Mouse (Mus musculus): ENCODE measurements around the gene Cyp4v3.
"Not testable (repeated sequence)": the region's sequence is repeated elsewhere in the genome, so short reads cannot be mapped to it uniquely, and the experiment has no call there.

Cyp4v3 gene

GRCm38 (mm10) chr8:45332685-45333409, at the start of gene Cyp4v3:
TSS of gene Cyp4v3 (minus strand) at chr8:45333216.
- DNase-seq, result peak; percentile 56 to 68

GRCm38 (mm10) chr8:45381963-45382347, 48.9 kb upstream of the Cyp4v3 start, which contains the start of gene Fam149a:
TSS of gene Fam149a (minus strand) at chr8:45382291.
- DNase-seq, result peak; percentile 18 to 21

DNA sequence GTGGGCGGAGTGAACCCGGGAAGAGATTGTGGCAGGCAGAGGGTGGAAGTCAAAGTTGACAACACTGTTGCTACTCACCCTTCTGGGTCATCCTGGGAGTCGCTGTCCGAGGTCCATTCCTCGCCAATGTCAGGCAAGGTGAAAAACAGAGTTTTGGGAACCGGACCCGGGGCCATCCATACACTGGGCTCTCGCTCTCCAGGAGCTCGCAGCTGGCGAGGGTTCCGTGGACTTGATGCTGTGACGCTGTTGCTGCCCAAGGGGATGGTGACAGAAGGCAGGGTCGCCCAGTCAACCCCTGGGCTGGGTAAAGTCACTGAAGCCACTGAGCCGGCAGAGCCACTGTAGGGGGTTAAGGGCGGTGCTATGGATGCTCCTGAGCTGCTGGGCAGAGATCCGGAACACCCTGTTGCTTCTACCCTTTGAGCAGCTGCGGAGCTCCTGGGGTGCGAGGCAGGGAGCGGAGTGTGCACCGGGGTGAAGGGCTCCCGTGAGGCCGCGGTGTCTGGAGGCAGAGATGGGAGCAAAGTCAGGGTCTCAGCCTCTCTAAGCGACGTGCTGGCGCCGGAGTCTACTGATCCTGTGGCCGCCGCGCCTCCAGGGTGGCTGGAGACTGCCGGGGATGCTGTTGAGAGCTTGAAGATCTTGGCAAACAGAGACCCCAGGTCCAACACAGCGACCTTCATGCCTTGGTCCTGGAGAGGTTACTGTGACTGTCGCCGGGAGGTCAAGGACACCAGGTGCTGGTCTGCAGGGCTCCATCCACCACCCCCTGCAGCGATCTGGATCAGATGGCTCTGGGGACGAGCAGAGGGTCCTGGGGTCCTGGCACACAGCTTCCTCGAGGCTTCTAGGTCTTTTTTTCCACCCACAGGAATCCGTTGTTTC, 48.3 kb upstream of the Cyp4v3 start:
- peak; percentile 19 to 26 for DNase-seq

DNA sequence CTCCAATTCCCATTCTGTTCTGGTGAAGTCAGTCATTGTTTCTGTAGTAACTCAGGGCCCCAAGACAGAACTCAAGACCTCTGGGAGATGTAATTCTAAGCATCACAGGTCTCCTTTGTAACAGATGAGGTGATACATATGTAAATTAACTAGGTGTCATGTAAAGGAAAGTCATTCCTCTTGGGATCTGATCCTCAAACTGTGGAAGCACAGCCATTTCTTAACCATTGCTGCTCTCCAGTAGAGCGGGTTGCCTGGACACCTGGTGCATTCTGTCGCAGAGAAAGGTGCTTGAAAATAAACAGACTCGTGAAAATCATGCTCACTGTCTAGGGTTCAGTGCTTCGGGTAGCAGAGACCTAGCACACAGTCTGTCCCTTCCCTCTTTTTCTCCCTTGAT, 47.6 kb upstream of the Cyp4v3 start:
- DNase-seq, result no peak

- no peak for DNase-seq
Measured at GRCm38 (mm10) chr8:45374071-45374470, 41.1 kb upstream of the Cyp4v3 start.

- DNase-seq, result no peak
Measured at GRCm38 (mm10) chr8:45367154-45367553, 34.1 kb upstream of the Cyp4v3 start.

DNA sequence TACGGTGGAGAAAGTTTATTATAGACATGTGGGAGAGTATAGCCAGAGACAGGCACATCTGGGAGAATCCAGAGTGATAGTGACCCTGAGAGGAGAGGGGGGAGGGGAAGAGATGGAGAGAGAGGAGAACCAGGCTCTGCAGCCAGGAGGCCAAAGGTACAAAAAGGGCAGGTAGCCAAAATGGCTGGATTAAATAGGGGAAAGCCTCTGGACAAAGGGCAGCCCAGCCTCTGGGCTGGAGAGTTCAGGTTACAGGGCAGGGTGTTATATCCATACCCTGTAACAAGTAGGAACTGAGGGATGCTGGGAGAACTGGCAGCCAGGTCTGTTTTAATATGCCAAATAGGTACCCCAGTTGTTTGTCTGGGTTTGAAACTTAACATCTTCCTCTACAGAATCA, 30.2 kb upstream of the Cyp4v3 start:
- no peak for DNase-seq

GRCm38 (mm10) chr8:45362323-45362722, 29.3 kb upstream of the Cyp4v3 start:
- peak; percentile 55 to 65 for DNase-seq

DNA sequence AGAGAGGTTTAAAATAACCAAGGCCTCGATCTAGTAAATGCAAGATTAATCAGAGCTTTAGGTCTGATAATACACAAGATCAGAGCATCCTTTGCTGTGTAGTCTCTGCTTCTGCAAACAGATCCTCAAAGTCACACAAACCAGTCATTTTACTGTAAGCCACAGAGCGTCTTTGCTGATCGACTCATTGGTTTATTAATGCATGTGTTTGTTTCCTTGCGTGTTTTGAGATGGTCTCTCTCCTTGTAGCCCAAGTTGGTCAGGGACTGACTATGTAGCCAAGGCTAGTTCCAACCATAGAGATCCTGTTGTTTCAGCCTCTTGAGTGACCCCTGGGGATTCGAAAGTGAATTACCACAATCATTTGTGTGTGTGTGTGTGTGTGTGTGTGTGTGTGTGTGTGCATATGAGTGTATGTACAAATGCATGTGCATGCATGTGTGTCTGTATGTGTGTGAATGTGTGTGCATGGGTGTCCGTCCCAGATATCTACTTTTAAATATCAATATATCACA, 26.1 kb upstream of the Cyp4v3 start:
- DNase-seq, result peak; percentile 22 to 53

DNA sequence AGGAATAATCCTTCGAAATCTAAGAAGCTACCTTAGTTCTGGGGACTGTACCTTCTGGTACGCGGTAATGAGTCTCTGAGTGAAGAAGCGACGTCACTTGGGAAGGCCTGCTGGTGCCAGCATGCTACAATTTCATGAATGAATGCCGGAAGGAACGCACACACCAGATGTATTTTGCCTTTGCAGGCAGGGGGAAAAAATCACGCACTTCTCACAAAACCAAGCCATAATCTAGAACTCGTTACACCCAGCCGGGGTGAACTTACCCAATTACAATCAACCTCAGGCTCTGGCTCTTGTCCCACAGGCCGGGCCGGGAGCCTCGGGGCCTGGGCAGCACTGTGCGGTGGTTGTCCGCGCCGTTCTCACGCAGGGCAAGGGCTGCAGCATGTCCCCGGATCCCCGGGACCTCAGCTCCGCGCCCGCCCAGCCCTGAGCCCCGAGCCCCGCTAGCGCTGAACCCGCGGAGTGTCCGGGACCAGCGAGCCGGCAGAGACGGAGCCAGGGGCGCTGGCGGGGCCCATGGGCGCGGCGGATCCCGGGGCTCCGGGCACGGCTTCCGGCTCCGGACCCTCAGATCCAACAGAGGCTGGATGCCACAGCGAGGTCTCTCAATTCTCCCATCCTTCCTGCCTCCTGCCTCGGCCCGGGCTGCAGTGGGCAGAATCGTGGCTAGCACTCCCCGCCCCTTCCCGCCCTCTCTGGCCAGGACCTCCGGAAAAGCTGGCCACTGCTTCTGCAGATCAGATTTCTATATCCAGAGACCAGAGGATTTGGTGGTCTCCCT, 25.3 kb upstream of the Cyp4v3 start:
- peak; percentile 77 to 80 for DNase-seq

- no peak for DNase-seq
Measured at GRCm38 (mm10) chr8:45355809-45356208, 22.8 kb upstream of the Cyp4v3 start.

DNA sequence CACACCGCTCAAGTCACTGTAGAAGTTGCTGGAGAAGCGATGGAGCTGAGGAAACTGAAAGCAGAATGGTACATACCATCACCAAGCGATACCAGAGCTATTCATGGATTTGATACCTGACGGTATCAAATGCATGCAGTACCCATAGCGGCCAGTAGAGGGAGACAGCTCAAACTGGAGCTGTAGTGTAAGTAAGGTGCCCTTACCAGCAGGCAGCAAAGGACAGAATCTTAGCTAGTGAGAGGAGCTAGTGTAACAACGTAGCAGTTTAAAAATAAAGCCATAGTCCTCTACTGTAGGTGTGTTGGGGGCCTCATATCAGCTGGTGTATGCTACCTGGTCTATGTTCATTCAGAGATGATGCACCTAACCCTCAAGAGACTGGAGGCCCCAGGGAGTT, 12.0 kb upstream of the Cyp4v3 start:
- peak; percentile 77 to 82 for DNase-seq

DNA sequence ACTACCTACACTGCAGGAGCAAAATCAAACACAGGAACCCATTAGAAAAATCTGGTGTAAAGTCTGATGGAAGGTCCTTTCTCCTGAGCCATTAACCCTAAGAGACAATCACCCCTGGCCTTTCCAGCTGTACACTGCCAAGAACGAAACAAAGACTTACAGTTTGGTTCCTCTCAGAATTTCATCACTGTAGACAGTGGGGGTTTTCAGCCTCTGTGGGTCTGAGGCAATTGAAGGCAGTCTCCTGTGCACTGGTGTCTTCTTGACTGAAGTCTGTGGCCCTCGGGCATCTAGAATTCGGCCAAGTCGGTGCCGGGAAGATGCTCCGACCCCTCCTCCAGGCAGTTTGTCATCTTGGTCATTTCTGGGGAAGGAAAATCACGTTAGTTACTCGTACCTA, 11.3 kb upstream of the Cyp4v3 start:
- no peak for DNase-seq

- no peak for DNase-seq
Measured at GRCm38 (mm10) chr8:45341630-45342628, 8.9 kb upstream of the Cyp4v3 start.

DNA sequence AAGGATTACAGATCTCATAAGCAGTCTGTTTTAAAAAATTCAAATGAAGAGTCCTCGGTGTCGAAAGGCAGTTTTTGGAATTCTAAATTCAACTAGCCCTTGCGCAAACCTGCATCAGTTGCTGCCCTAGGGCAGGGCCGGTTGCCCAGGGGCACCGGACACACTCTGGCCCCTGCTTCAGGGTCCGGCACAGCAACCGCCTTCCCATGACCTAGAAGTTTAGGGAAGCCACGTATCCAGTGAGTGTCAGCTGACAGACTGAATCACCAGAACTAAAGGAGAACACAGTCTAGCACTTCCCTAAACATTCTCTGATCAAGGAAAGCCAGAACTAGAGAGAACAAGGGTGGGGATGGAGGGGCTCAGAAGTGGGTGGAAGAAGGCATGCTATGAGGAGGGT, 477 bp upstream of the Cyp4v3 start:
- DNase-seq, result peak in 1 of 2 experiments; percentile 10

DNA sequence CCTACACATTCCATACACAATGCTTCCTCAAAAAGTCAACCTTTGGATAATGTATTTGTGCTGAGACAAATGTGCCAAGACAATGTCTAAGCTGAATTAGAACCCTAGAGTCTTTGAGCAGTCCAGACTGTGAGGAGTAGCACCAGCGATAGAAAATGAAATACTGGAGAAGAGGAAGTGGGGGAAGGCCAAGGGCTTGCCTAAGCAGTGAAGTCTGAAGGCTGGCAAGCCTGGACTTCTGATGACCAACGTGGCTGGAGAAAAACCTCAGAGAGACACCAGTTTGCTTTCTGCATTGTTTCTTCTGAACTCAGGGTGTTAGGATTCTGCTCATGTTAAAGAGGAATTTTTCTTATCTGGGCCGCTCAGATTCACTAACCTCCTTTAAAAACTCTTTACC, 2.2 kb downstream of the Cyp4v3 start:
- DNase-seq, result no peak

GRCm38 (mm10) chr8:45329206-45329980, 3.6 kb downstream of the Cyp4v3 start:
- no peak for DNase-seq

- DNase-seq, result not testable (repeated sequence)
Measured at GRCm38 (mm10) chr8:45327076-45327475, 5.9 kb downstream of the Cyp4v3 start.

- no peak for DNase-seq
Measured at GRCm38 (mm10) chr8:45324151-45324550, 8.9 kb downstream of the Cyp4v3 start.

- no peak for DNase-seq
Measured at GRCm38 (mm10) chr8:45321365-45321764, 11.7 kb downstream of the Cyp4v3 start.

- DNase-seq, result no peak
Measured at GRCm38 (mm10) chr8:45320930-45321329, 12.1 kb downstream of the Cyp4v3 start.

Measured in cerebellum, postnatal 10 days (tissue).